Mouse (Mus musculus): ENCODE data around the gene Gm20425. TPM values are rescaled to one million over a fixed set of nuclear protein-coding genes. Genes with fewer than 3 reads are reported as not detected.

The Gm20425 gene
- polyA plus RNA-seq, 1 experiment from 2014 or later: not detected

- ATAC-seq: peak; percentile 65
- H3K27me3 ChIP-seq (replicated peaks; ENCODE audit: control insufficient read depth, insufficient read depth, low read length): no peaks in the 10 kb centered on the region
- no peak overlapping the region for H3K9ac ChIP-seq (ENCODE audit: low read depth, low read length)
- H3K4me2 ChIP-seq (ENCODE audit: low read length): peak overlapping the region; percentile 24
- H3K36me3 ChIP-seq (ENCODE audit: control insufficient read depth, insufficient read depth, low read length): peaks cover 5% of the 10 kb centered on the region; the same call in 1 of the 2 replicates
- peaks cover 42% of the 10 kb centered on the region for H3K4me1 ChIP-seq (ENCODE audit: control insufficient read depth, insufficient read depth, low read depth, low read length)
- 18% methylated on average over 13 of the region's 13 CpGs for WGBS
- H3K27ac ChIP-seq (ENCODE audit: low read depth, low read length): peak overlapping the region; percentile 41
- H3K9me3 ChIP-seq (ENCODE audit: control insufficient read depth, low read length): no peaks in the 10 kb centered on the region
- no peak overlapping the region for H3K4me3 ChIP-seq (ENCODE audit: low read length)
Measured at GRCm38 (mm10) chr9:103147103-103147502, 83.0 kb downstream of the Gm20425 start.

DNA sequence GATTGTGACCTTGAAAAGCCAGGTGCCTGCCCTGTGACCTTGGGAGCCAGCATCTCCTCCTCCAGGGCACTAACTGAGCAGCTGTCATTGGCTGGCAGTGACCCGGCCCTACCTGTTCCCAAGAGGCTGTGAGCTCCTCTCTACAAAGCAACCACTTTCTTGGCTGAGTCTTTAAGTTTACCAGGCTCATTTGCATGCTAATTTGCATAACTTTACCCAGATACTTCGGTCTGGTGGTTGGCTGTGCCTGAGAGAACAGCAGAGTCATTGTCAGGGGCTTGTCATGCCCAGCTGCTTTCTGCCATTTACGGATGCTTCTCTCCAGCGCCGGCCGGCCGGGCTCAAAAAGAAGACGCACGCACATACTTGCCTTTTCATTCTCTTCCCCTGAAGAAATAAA, 83.4 kb downstream of the Gm20425 start:
- Histone ChIP-seq H3K36me3 (ENCODE audit: control insufficient read depth, insufficient read depth, low read length) (peaks cover 5% of the 10 kb centered on the region; the same call in 1 of the 2 replicates), H3K9ac (ENCODE audit: low read depth, low read length) (no peak overlapping the region), H3K4me1 (ENCODE audit: control insufficient read depth, insufficient read depth, low read depth, low read length) (peaks cover 42% of the 10 kb centered on the region), H3K27me3 (replicated peaks; ENCODE audit: control insufficient read depth, insufficient read depth, low read length) (no peaks in the 10 kb centered on the region), H3K4me2 (ENCODE audit: low read length) (peak overlapping the region; percentile 24), H3K9me3 (ENCODE audit: control insufficient read depth, low read length) (no peaks in the 10 kb centered on the region), H3K27ac (ENCODE audit: low read depth, low read length) (peak overlapping the region; percentile 41), H3K4me3 (ENCODE audit: low read length) (no peak overlapping the region)
- WGBS: 10% methylated on average over 9 of the region's 9 CpGs
- peak; percentile 82 for ATAC-seq

DNA sequence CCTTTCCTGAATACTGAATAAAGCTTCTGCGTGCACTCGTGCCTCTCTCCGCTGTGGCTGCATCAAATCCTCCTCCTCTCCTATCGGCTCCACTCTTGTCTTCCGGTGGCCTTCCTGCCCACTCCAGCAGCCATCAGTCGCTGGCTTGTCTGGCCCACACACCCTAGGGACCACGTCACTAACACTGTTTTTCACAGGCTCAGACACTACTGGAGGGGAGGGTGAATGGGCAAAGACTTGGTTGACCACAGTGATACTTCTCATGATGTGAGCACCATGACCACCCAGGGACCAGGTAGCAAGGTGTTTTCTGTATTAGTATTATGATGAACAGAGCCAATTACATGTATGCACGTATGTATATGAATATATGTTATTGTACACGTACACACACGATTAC, 83.8 kb downstream of the Gm20425 start:
- H3K9me3 ChIP-seq (ENCODE audit: control insufficient read depth, low read length): no peaks in the 10 kb centered on the region
- ATAC-seq: peak; percentile 16; the same call in 1 of the 2 replicates
- peaks cover 9% of the 10 kb centered on the region; the same call in 1 of the 2 replicates for H3K36me3 ChIP-seq (ENCODE audit: control insufficient read depth, insufficient read depth, low read length)
- H3K27me3 ChIP-seq (replicated peaks; ENCODE audit: control insufficient read depth, insufficient read depth, low read length): no peaks in the 10 kb centered on the region
- H3K4me2 ChIP-seq (ENCODE audit: low read length): no peak overlapping the region
- no peak overlapping the region for H3K9ac ChIP-seq (ENCODE audit: low read depth, low read length)
- H3K27ac ChIP-seq (ENCODE audit: low read depth, low read length): peak overlapping the region; percentile 41
- WGBS: 41% methylated on average over 10 of the region's 10 CpGs
- H3K4me1 ChIP-seq (ENCODE audit: control insufficient read depth, insufficient read depth, low read depth, low read length): peaks cover 42% of the 10 kb centered on the region
- H3K4me3 ChIP-seq (ENCODE audit: low read length): no peak overlapping the region

- WGBS: 27% methylated on average over 5 of the region's 5 CpGs
- no peaks in the 10 kb centered on the region for H3K9me3 ChIP-seq (ENCODE audit: control insufficient read depth, low read length)
- H3K4me3 ChIP-seq (ENCODE audit: low read length): no peak overlapping the region
- no peak overlapping the region for H3K4me2 ChIP-seq (ENCODE audit: low read length)
- H3K27me3 ChIP-seq (replicated peaks; ENCODE audit: control insufficient read depth, insufficient read depth, low read length): no peaks in the 10 kb centered on the region
- H3K27ac ChIP-seq (ENCODE audit: low read depth, low read length): peak overlapping the region; percentile 36; the same call in 1 of the 2 replicates
- 0 out of 2 replicates have a peak overlapping the region, but pooled peaks have one; percentile 25 for H3K9ac ChIP-seq (ENCODE audit: low read depth, low read length)
- no peak for ATAC-seq
- H3K36me3 ChIP-seq (ENCODE audit: control insufficient read depth, insufficient read depth, low read length): peaks cover 11% of the 10 kb centered on the region; the same call in 1 of the 2 replicates
- peaks cover 42% of the 10 kb centered on the region for H3K4me1 ChIP-seq (ENCODE audit: control insufficient read depth, insufficient read depth, low read depth, low read length)
Measured at GRCm38 (mm10) chr9:103145351-103145750, 84.8 kb downstream of the Gm20425 start.

GRCm38 (mm10) chr9:103143881-103144280, 86.2 kb downstream of the Gm20425 start:
- peaks cover 11% of the 10 kb centered on the region; the same call in 1 of the 2 replicates for H3K36me3 ChIP-seq (ENCODE audit: control insufficient read depth, insufficient read depth, low read length)
- H3K4me1 ChIP-seq (ENCODE audit: control insufficient read depth, insufficient read depth, low read depth, low read length): peaks cover 47% of the 10 kb centered on the region
- H3K4me2 ChIP-seq (ENCODE audit: low read length): no peak overlapping the region
- no peak overlapping the region for H3K9ac ChIP-seq (ENCODE audit: low read depth, low read length)
- H3K9me3 ChIP-seq (ENCODE audit: control insufficient read depth, low read length): no peaks in the 10 kb centered on the region
- no peak for ATAC-seq
- H3K27ac ChIP-seq (ENCODE audit: low read depth, low read length): peak overlapping the region; percentile 36
- 47% methylated on average over 4 of the region's 4 CpGs for WGBS
- no peaks in the 10 kb centered on the region for H3K27me3 ChIP-seq (replicated peaks; ENCODE audit: control insufficient read depth, insufficient read depth, low read length)
- H3K4me3 ChIP-seq (ENCODE audit: low read length): no peak overlapping the region

GRCm38 (mm10) chr9:103141266-103141665, 88.8 kb downstream of the Gm20425 start:
- no peak overlapping the region for H3K27ac ChIP-seq (ENCODE audit: low read depth, low read length)
- no peaks in the 10 kb centered on the region for H3K27me3 ChIP-seq (replicated peaks; ENCODE audit: control insufficient read depth, insufficient read depth, low read length)
- peaks cover 26% of the 10 kb centered on the region for H3K4me1 ChIP-seq (ENCODE audit: control insufficient read depth, insufficient read depth, low read depth, low read length)
- 87% methylated on average over 7 of the region's 7 CpGs for WGBS
- peaks cover 11% of the 10 kb centered on the region; the same call in 1 of the 2 replicates for H3K36me3 ChIP-seq (ENCODE audit: control insufficient read depth, insufficient read depth, low read length)
- no peaks in the 10 kb centered on the region for H3K9me3 ChIP-seq (ENCODE audit: control insufficient read depth, low read length)
- no peak overlapping the region for H3K9ac ChIP-seq (ENCODE audit: low read depth, low read length)
- no peak overlapping the region for H3K4me2 ChIP-seq (ENCODE audit: low read length)
- no peak overlapping the region for H3K4me3 ChIP-seq (ENCODE audit: low read length)
- no peak for ATAC-seq

DNA sequence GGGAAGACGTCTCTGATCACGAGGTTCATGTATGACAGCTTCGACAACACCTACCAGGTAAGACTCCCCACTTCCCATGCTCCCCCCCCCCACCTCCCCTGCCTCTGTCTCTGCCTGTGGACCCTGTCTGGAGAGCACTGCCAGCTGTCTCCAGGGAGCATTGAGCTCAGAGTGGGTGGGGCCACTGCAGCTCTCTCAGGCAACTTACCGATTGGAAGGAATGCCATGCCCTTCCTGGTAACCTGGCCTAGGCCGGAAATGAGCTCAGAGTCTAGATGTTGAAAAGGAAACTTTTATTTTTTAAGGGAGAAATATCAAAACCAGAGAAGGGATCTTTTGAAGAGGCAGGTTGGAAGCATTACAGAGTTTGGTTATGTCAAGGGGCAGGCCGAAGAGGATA, 89.7 kb downstream of the Gm20425 start:
- ATAC-seq: no peak
- WGBS: 88% methylated on average over 6 of the region's 6 CpGs
- peaks cover 17% of the 10 kb centered on the region for H3K4me1 ChIP-seq (ENCODE audit: control insufficient read depth, insufficient read depth, low read depth, low read length)
- no peaks in the 10 kb centered on the region for H3K9me3 ChIP-seq (ENCODE audit: control insufficient read depth, low read length)
- no peak overlapping the region for H3K27ac ChIP-seq (ENCODE audit: low read depth, low read length)
- no peak overlapping the region for H3K4me3 ChIP-seq (ENCODE audit: low read length)
- H3K36me3 ChIP-seq (ENCODE audit: control insufficient read depth, insufficient read depth, low read length): peaks cover 11% of the 10 kb centered on the region; the same call in 1 of the 2 replicates
- no peak overlapping the region for H3K9ac ChIP-seq (ENCODE audit: low read depth, low read length)
- no peak overlapping the region for H3K4me2 ChIP-seq (ENCODE audit: low read length)
- H3K27me3 ChIP-seq (replicated peaks; ENCODE audit: control insufficient read depth, insufficient read depth, low read length): no peaks in the 10 kb centered on the region

Other genes starting within 250 kb of the Gm20425 start
- gene Slco2a1, start 241.6 kb downstream of the Gm20425 start, polyA plus RNA-seq (2015; fragmentation: Nextera tagmentation; extraction: Ambion mirVana): 4.6 and 4.7 TPM in 2 replicates
- 137 and 140 TPM in 2 replicates for gene Rab6b, start 118.5 kb downstream of the Gm20425 start, polyA plus RNA-seq (2015; fragmentation: Nextera tagmentation; extraction: Ambion mirVana)
- 63.8 and 67.7 TPM in 2 replicates for gene Srprb, start 28.2 kb downstream of the Gm20425 start, polyA plus RNA-seq (2015; fragmentation: Nextera tagmentation; extraction: Ambion mirVana)
- 40.0 and 41.2 TPM in 2 replicates for gene Trf, start 137 bp upstream of the Gm20425 start, polyA plus RNA-seq (2015; fragmentation: Nextera tagmentation; extraction: Ambion mirVana)
- gene 1300017J02Rik, start 74.8 kb upstream of the Gm20425 start, polyA plus RNA-seq (2015; fragmentation: Nextera tagmentation; extraction: Ambion mirVana): 1.0 and 1.4 TPM in 2 replicates
- 17.6 and 21.4 TPM in 2 replicates for gene Topbp1, start 74.9 kb upstream of the Gm20425 start, polyA plus RNA-seq (2015; fragmentation: Nextera tagmentation; extraction: Ambion mirVana)
- 78.5 and 91.0 TPM in 2 replicates for gene Cdv3, start 135.5 kb upstream of the Gm20425 start, polyA plus RNA-seq (2015; fragmentation: Nextera tagmentation; extraction: Ambion mirVana)